Mouse (Mus musculus): ENCODE measurements around the gene Lrrfip1.

- TF ChIP-seq CTCF (IDR thresholded peaks at IDR 0.05; ENCODE audit: borderline replicate concordance, insufficient read depth, low read depth, low read length), result no peak
- no peak for TF ChIP-seq POLR2A (IDR thresholded peaks at IDR 0.05; ENCODE audit: borderline replicate concordance, insufficient read depth, low read length)
Observed at GRCm38 (mm10) chr1:91059792-91060604, 61.5 kb downstream of the Lrrfip1 start.
